Mouse (Mus musculus) inflammation-experienced regulatory T-cells, adult 6 months (primary cell): ENCODE data around the gene Eif2b4. TPM values are rescaled to one million over a fixed set of nuclear protein-coding genes. Genes with fewer than 3 reads are reported as not detected.
A peak's percentile ranks its signal among the peaks of the same experiment; 100 is the strongest.

ENCODE experiments used
- ATAC-seq: one replicate; pipeline ENCODE4 v1.8.0; 2017
- polyA plus RNA-seq, 3 experiments: library from polyadenylated mRNA; unstranded; fragments of 100-300 nt; shearing (Covaris generic); gene quantifications; one replicate each; pipeline ENCODE4 v1.2.1; 2017

Eif2b4 gene
- polyA plus RNA-seq, 3 experiments from 2014 or later = 38.7 to 45.8 (median 44.4) TPM

GRCm38 (mm10) chr5:31199893-31200292 lies 6.7 kb upstream of the Eif2b4 start:
- no peak for ATAC-seq

- no peak for ATAC-seq
Observed at GRCm38 (mm10) chr5:31199321-31199892, 6.2 kb upstream of the Eif2b4 start.

- ATAC-seq = no peak
Observed at GRCm38 (mm10) chr5:31198616-31199320, 5.5 kb upstream of the Eif2b4 start.

- no peak for ATAC-seq
Observed at GRCm38 (mm10) chr5:31198170-31198569, 4.9 kb upstream of the Eif2b4 start.

- no peak for ATAC-seq
Observed at GRCm38 (mm10) chr5:31197072-31197471, 3.8 kb upstream of the Eif2b4 start.

GRCm38 (mm10) chr5:31196207-31196606 lies 3.0 kb upstream of the Eif2b4 start:
- no peak for ATAC-seq

- no peak for ATAC-seq
Observed at GRCm38 (mm10) chr5:31195671-31196070, 2.4 kb upstream of the Eif2b4 start.

GRCm38 (mm10) chr5:31194486-31195485 lies 1.6 kb upstream of the Eif2b4 start:
- ATAC-seq = no peak

- ATAC-seq = no peak
Observed at GRCm38 (mm10) chr5:31193631-31194281, 526 bp upstream of the Eif2b4 start.

GRCm38 (mm10) chr5:31192045-31192938 lies 938 bp downstream of the Eif2b4 start:
- peak; percentile 9 for ATAC-seq

- ATAC-seq = no peak
Observed at GRCm38 (mm10) chr5:31190201-31190600, 3.0 kb downstream of the Eif2b4 start.

- ATAC-seq = no peak
Observed at GRCm38 (mm10) chr5:31188223-31188840, 4.9 kb downstream of the Eif2b4 start.

- no peak for ATAC-seq
Observed at GRCm38 (mm10) chr5:31183678-31184077, 9.6 kb downstream of the Eif2b4 start.

GRCm38 (mm10) chr5:31181183-31181770 lies 12.0 kb downstream of the Eif2b4 start:
- no peak for ATAC-seq

- ATAC-seq = peak; percentile 94
Observed at GRCm38 (mm10) chr5:31179766-31180630, 13.2 kb downstream of the Eif2b4 start, which contains the start of the genes Gm29609 and Gtf3c2. Gm29609 (minus strand) TSS chr5:31179911. Gtf3c2 (minus strand) TSS chr5:31180144.

- peak; percentile 20 for ATAC-seq
Observed at GRCm38 (mm10) chr5:31179301-31179765, 13.9 kb downstream of the Eif2b4 start.

GRCm38 (mm10) chr5:31168630-31169029 lies 24.6 kb downstream of the Eif2b4 start:
- no peak for ATAC-seq

- no peak for ATAC-seq
Observed at GRCm38 (mm10) chr5:31164878-31165277, 28.4 kb downstream of the Eif2b4 start.

GRCm38 (mm10) chr5:31162462-31162861 lies 30.8 kb downstream of the Eif2b4 start:
- ATAC-seq = no peak
